Mouse (Mus musculus): ENCODE measurements around the gene Ibtk. TPM values are rescaled to one million over a fixed set of nuclear protein-coding genes. Genes with fewer than 3 reads are reported as not detected.

The Ibtk gene
- polyA plus RNA-seq, 1 experiment = 0.85 TPM

GRCm38 (mm10) chr9:85734821-85735220 lies 14.3 kb downstream of the Ibtk start:
- H3K36me3 ChIP-seq (ENCODE audit: control insufficient read depth) = peaks cover 100% of the 10 kb centered on the region
- TF ChIP-seq GATA1 (IDR thresholded peaks at IDR 0.05; ENCODE audit: low read length) = no peak
- no peak for TF ChIP-seq TAL1 (IDR thresholded peaks at IDR 0.05; ENCODE audit: low read length)

GRCm38 (mm10) chr9:85724078-85724477 lies 25.1 kb downstream of the Ibtk start:
- H3K4me3 ChIP-seq (replicated peaks) = no peak overlapping the region
- H3K9me3 ChIP-seq (ENCODE audit: control insufficient read depth, low read length) = no peaks in the 10 kb centered on the region
- TF ChIP-seq TAL1 (IDR thresholded peaks at IDR 0.05; ENCODE audit: low read length) (no peak), GATA1 (IDR thresholded peaks at IDR 0.05; ENCODE audit: low read length) (no peak)
- H3K27me3 ChIP-seq (ENCODE audit: control insufficient read depth) = no peaks in the 10 kb centered on the region
- peaks cover 99% of the 10 kb centered on the region for H3K36me3 ChIP-seq (ENCODE audit: control insufficient read depth)
- no peaks in the 10 kb centered on the region for H3K4me1 ChIP-seq (ENCODE audit: control insufficient read depth)

More at GRCm38 (mm10) chr9:85734821-85735220, 14.3 kb downstream of the Ibtk start:
- H3K27me3 ChIP-seq (ENCODE audit: control insufficient read depth) = no peaks in the 10 kb centered on the region
- H3K4me1 ChIP-seq (ENCODE audit: control insufficient read depth) = no peaks in the 10 kb centered on the region
- no peak overlapping the region for H3K4me3 ChIP-seq (replicated peaks)
- H3K9me3 ChIP-seq (ENCODE audit: control insufficient read depth, low read length) = no peaks in the 10 kb centered on the region

- no peak overlapping the region for H3K4me3 ChIP-seq (replicated peaks)
- H3K4me1 ChIP-seq (ENCODE audit: control insufficient read depth) = no peaks in the 10 kb centered on the region
- H3K27me3 ChIP-seq (ENCODE audit: control insufficient read depth) = no peaks in the 10 kb centered on the region
- no peaks in the 10 kb centered on the region for H3K9me3 ChIP-seq (ENCODE audit: control insufficient read depth, low read length)
- TF ChIP-seq GATA1 (IDR thresholded peaks at IDR 0.05; ENCODE audit: low read length) (no peak), TAL1 (IDR thresholded peaks at IDR 0.05; ENCODE audit: low read length) (no peak)
- peaks cover 99% of the 10 kb centered on the region for H3K36me3 ChIP-seq (ENCODE audit: control insufficient read depth)
Measured at GRCm38 (mm10) chr9:85717336-85717735, 31.8 kb downstream of the Ibtk start.

GRCm38 (mm10) chr9:85707302-85707701 lies 41.8 kb downstream of the Ibtk start:
- Histone ChIP-seq H3K4me3 (replicated peaks) (no peak overlapping the region), H3K9me3 (ENCODE audit: control insufficient read depth, low read length) (no peaks in the 10 kb centered on the region), H3K36me3 (ENCODE audit: control insufficient read depth) (peaks cover 98% of the 10 kb centered on the region), H3K4me1 (ENCODE audit: control insufficient read depth) (no peaks in the 10 kb centered on the region), H3K27me3 (ENCODE audit: control insufficient read depth) (no peaks in the 10 kb centered on the region)
- no peak for TF ChIP-seq TAL1 (IDR thresholded peaks at IDR 0.05; ENCODE audit: low read length)
- TF ChIP-seq GATA1 (IDR thresholded peaks at IDR 0.05; ENCODE audit: low read length) = no peak

GRCm38 (mm10) chr9:85701981-85702380 lies 47.2 kb downstream of the Ibtk start:
- Histone ChIP-seq H3K4me1 (ENCODE audit: control insufficient read depth) (no peaks in the 10 kb centered on the region), H3K4me3 (replicated peaks) (no peak overlapping the region), H3K9me3 (ENCODE audit: control insufficient read depth, low read length) (no peaks in the 10 kb centered on the region), H3K27me3 (ENCODE audit: control insufficient read depth) (no peaks in the 10 kb centered on the region), H3K36me3 (ENCODE audit: control insufficient read depth) (peaks cover 90% of the 10 kb centered on the region)
- TF ChIP-seq GATA1 (IDR thresholded peaks at IDR 0.05; ENCODE audit: low read length) (no peak), TAL1 (IDR thresholded peaks at IDR 0.05; ENCODE audit: low read length) (no peak)

- TF ChIP-seq GATA1 (IDR thresholded peaks at IDR 0.05; ENCODE audit: low read length) = no peak
- TF ChIP-seq TAL1 (IDR thresholded peaks at IDR 0.05; ENCODE audit: low read length) = no peak
- H3K9me3 ChIP-seq (ENCODE audit: control insufficient read depth, low read length) = no peaks in the 10 kb centered on the region
- no peak overlapping the region for H3K4me3 ChIP-seq (replicated peaks)
- no peaks in the 10 kb centered on the region for H3K4me1 ChIP-seq (ENCODE audit: control insufficient read depth)
- peaks cover 74% of the 10 kb centered on the region for H3K36me3 ChIP-seq (ENCODE audit: control insufficient read depth)
- no peaks in the 10 kb centered on the region for H3K27me3 ChIP-seq (ENCODE audit: control insufficient read depth)
Measured at GRCm38 (mm10) chr9:85695606-85696005, 53.5 kb downstream of the Ibtk start.

GRCm38 (mm10) chr9:85693231-85694116 lies 55.7 kb downstream of the Ibtk start:
- no peak overlapping the region for H3K4me3 ChIP-seq (replicated peaks)

GRCm38 (mm10) chr9:85685010-85685409 lies 64.1 kb downstream of the Ibtk start:
- no peak overlapping the region for H3K4me3 ChIP-seq (replicated peaks)
- H3K9me3 ChIP-seq (ENCODE audit: control insufficient read depth, low read length) = no peaks in the 10 kb centered on the region
- no peaks in the 10 kb centered on the region for H3K27me3 ChIP-seq (ENCODE audit: control insufficient read depth)
- TF ChIP-seq TAL1 (IDR thresholded peaks at IDR 0.05; ENCODE audit: low read length) (no peak), GATA1 (IDR thresholded peaks at IDR 0.05; ENCODE audit: low read length) (no peak)
- H3K4me1 ChIP-seq (ENCODE audit: control insufficient read depth) = no peaks in the 10 kb centered on the region
- peaks cover 44% of the 10 kb centered on the region for H3K36me3 ChIP-seq (ENCODE audit: control insufficient read depth)

More at GRCm38 (mm10) chr9:85693231-85694116, 55.7 kb downstream of the Ibtk start:
- no peaks in the 10 kb centered on the region for H3K27me3 ChIP-seq (ENCODE audit: control insufficient read depth)
- H3K4me1 ChIP-seq (ENCODE audit: control insufficient read depth) = no peaks in the 10 kb centered on the region
- H3K36me3 ChIP-seq (ENCODE audit: control insufficient read depth) = peaks cover 81% of the 10 kb centered on the region
- no peaks in the 10 kb centered on the region for H3K9me3 ChIP-seq (ENCODE audit: control insufficient read depth, low read length)
- TF ChIP-seq TAL1 (IDR thresholded peaks at IDR 0.05; ENCODE audit: low read length) (no peak), GATA1 (IDR thresholded peaks at IDR 0.05; ENCODE audit: low read length) (no peak)

- Histone ChIP-seq H3K36me3 (ENCODE audit: control insufficient read depth) (no peaks in the 10 kb centered on the region), H3K27me3 (ENCODE audit: control insufficient read depth) (no peaks in the 10 kb centered on the region), H3K4me1 (ENCODE audit: control insufficient read depth) (no peaks in the 10 kb centered on the region), H3K4me3 (replicated peaks) (no peak overlapping the region), H3K9me3 (ENCODE audit: control insufficient read depth, low read length) (no peaks in the 10 kb centered on the region; the same call in 1 of the 2 replicates)
- TF ChIP-seq GATA1 (IDR thresholded peaks at IDR 0.05; ENCODE audit: low read length) (no peak), TAL1 (IDR thresholded peaks at IDR 0.05; ENCODE audit: low read length) (no peak)
Measured at GRCm38 (mm10) chr9:85675131-85675905, 73.8 kb downstream of the Ibtk start.

All from erythroblast, embryonic 14.5 days (primary cell).